Mouse (Mus musculus): Measurements from ENCODE around the gene Slc6a2. TPM values are rescaled to one million over a fixed set of nuclear protein-coding genes. Genes with fewer than 3 reads are reported as not detected.

Gene Slc6a2
- polyA plus RNA-seq, 1 experiment from 2014 or later = not detected

- H3K4me1 ChIP-seq (replicated peaks; ENCODE audit: control insufficient read depth, insufficient read depth, low read length) = no peaks in the 10 kb centered on the region
- no peak overlapping the region for H3K27ac ChIP-seq (ENCODE audit: low read depth, low read length)
- H3K9me3 ChIP-seq (ENCODE audit: control insufficient read depth) = no peaks in the 10 kb centered on the region
- no peaks in the 10 kb centered on the region for H3K27me3 ChIP-seq (replicated peaks; ENCODE audit: control insufficient read depth, insufficient read depth, low read length)
- no peak for TF ChIP-seq CTCF (IDR thresholded peaks at IDR 0.05; ENCODE audit: low read depth)
- no peaks in the 10 kb centered on the region for H3K36me3 ChIP-seq (ENCODE audit: control insufficient read depth, insufficient read depth)
- no peak overlapping the region for H3K4me2 ChIP-seq (replicated peaks; ENCODE audit: low read depth)
- no peak overlapping the region for H3K4me3 ChIP-seq (ENCODE audit: low read depth, low read length)
- no peak overlapping the region for H3K9ac ChIP-seq (ENCODE audit: low read depth, low read length)
- no peak for ATAC-seq
- WGBS = 84% methylated on average over 4 of the region's 4 CpGs
Measured at GRCm38 (mm10) chr8:92949071-92949470, 10.8 kb upstream of the Slc6a2 start.

GRCm38 (mm10) chr8:92950639-92951371 is 9.1 kb upstream of the Slc6a2 start:
- Histone ChIP-seq H3K36me3 (ENCODE audit: control insufficient read depth, insufficient read depth) (no peaks in the 10 kb centered on the region), H3K9me3 (ENCODE audit: control insufficient read depth) (no peaks in the 10 kb centered on the region), H3K9ac (ENCODE audit: low read depth, low read length) (no peak overlapping the region), H3K4me3 (ENCODE audit: low read depth, low read length) (no peak overlapping the region), H3K4me2 (replicated peaks; ENCODE audit: low read depth) (no peak overlapping the region), H3K4me1 (replicated peaks; ENCODE audit: control insufficient read depth, insufficient read depth, low read length) (no peaks in the 10 kb centered on the region), H3K27ac (ENCODE audit: low read depth, low read length) (no peak overlapping the region), H3K27me3 (replicated peaks; ENCODE audit: control insufficient read depth, insufficient read depth, low read length) (no peaks in the 10 kb centered on the region)
- ATAC-seq = no peak
- 47% methylated on average over 12 of the region's 12 CpGs for WGBS
- no peak for TF ChIP-seq CTCF (IDR thresholded peaks at IDR 0.05; ENCODE audit: low read depth)

- no peak overlapping the region for H3K9ac ChIP-seq (ENCODE audit: low read depth, low read length)
- WGBS = 78% methylated on average over 5 of the region's 5 CpGs
- H3K36me3 ChIP-seq (ENCODE audit: control insufficient read depth, insufficient read depth) = no peaks in the 10 kb centered on the region
- no peaks in the 10 kb centered on the region; the same call in 1 of the 2 replicates for H3K27me3 ChIP-seq (replicated peaks; ENCODE audit: control insufficient read depth, insufficient read depth, low read length)
- no peaks in the 10 kb centered on the region for H3K4me1 ChIP-seq (replicated peaks; ENCODE audit: control insufficient read depth, insufficient read depth, low read length)
- H3K9me3 ChIP-seq (ENCODE audit: control insufficient read depth) = no peaks in the 10 kb centered on the region
- no peak for TF ChIP-seq CTCF (IDR thresholded peaks at IDR 0.05; ENCODE audit: low read depth)
- H3K4me3 ChIP-seq (ENCODE audit: low read depth, low read length) = no peak overlapping the region
- H3K27ac ChIP-seq (ENCODE audit: low read depth, low read length) = no peak overlapping the region
- H3K4me2 ChIP-seq (replicated peaks; ENCODE audit: low read depth) = no peak overlapping the region
- no peak for ATAC-seq
Measured at GRCm38 (mm10) chr8:92954044-92954443, 5.8 kb upstream of the Slc6a2 start.

GRCm38 (mm10) chr8:92960451-92960911 is 602 bp downstream of the Slc6a2 start:
- 0 out of 2 replicates have a peak, but pooled peaks have one; percentile 2 for TF ChIP-seq CTCF (IDR thresholded peaks at IDR 0.05; ENCODE audit: low read depth)
- Histone ChIP-seq H3K4me2 (replicated peaks; ENCODE audit: low read depth) (peak overlapping the region; percentile 50), H3K27me3 (replicated peaks; ENCODE audit: control insufficient read depth, insufficient read depth, low read length) (peaks cover 37% of the 10 kb centered on the region), H3K27ac (ENCODE audit: low read depth, low read length) (no peak overlapping the region), H3K4me3 (ENCODE audit: low read depth, low read length) (peak overlapping the region; percentile 22), H3K9ac (ENCODE audit: low read depth, low read length) (no peak overlapping the region), H3K4me1 (replicated peaks; ENCODE audit: control insufficient read depth, insufficient read depth, low read length) (no peaks in the 10 kb centered on the region), H3K9me3 (ENCODE audit: control insufficient read depth) (no peaks in the 10 kb centered on the region), H3K36me3 (ENCODE audit: control insufficient read depth, insufficient read depth) (no peaks in the 10 kb centered on the region)
- no peak for ATAC-seq
- WGBS = under 1% methylated on average over 42 of the region's 42 CpGs

GRCm38 (mm10) chr8:92961088-92961487 is 1.2 kb downstream of the Slc6a2 start:
- Histone ChIP-seq H3K4me2 (replicated peaks; ENCODE audit: low read depth) (no peak overlapping the region), H3K27me3 (replicated peaks; ENCODE audit: control insufficient read depth, insufficient read depth, low read length) (peaks cover 37% of the 10 kb centered on the region), H3K27ac (ENCODE audit: low read depth, low read length) (no peak overlapping the region), H3K36me3 (ENCODE audit: control insufficient read depth, insufficient read depth) (no peaks in the 10 kb centered on the region), H3K4me3 (ENCODE audit: low read depth, low read length) (no peak overlapping the region), H3K9ac (ENCODE audit: low read depth, low read length) (no peak overlapping the region), H3K4me1 (replicated peaks; ENCODE audit: control insufficient read depth, insufficient read depth, low read length) (no peaks in the 10 kb centered on the region), H3K9me3 (ENCODE audit: control insufficient read depth) (no peaks in the 10 kb centered on the region)
- no peak for ATAC-seq
- WGBS = 1% methylated on average over 25 of the region's 25 CpGs
- no peak for TF ChIP-seq CTCF (IDR thresholded peaks at IDR 0.05; ENCODE audit: low read depth)

- H3K9ac ChIP-seq (ENCODE audit: low read depth, low read length) = no peak overlapping the region
- H3K4me2 ChIP-seq (replicated peaks; ENCODE audit: low read depth) = no peak overlapping the region
- TF ChIP-seq CTCF (IDR thresholded peaks at IDR 0.05; ENCODE audit: low read depth) = no peak
- H3K9me3 ChIP-seq (ENCODE audit: control insufficient read depth) = no peaks in the 10 kb centered on the region
- H3K36me3 ChIP-seq (ENCODE audit: control insufficient read depth, insufficient read depth) = no peaks in the 10 kb centered on the region
- no peak for ATAC-seq
- WGBS = 55% methylated on average over 2 of the region's 2 CpGs
- H3K27me3 ChIP-seq (replicated peaks; ENCODE audit: control insufficient read depth, insufficient read depth, low read length) = peaks cover 32% of the 10 kb centered on the region
- H3K27ac ChIP-seq (ENCODE audit: low read depth, low read length) = no peak overlapping the region
- no peaks in the 10 kb centered on the region for H3K4me1 ChIP-seq (replicated peaks; ENCODE audit: control insufficient read depth, insufficient read depth, low read length)
- H3K4me3 ChIP-seq (ENCODE audit: low read depth, low read length) = no peak overlapping the region
Measured at GRCm38 (mm10) chr8:92964556-92964955, 4.7 kb downstream of the Slc6a2 start.

Measured in intestine, postnatal 0 days (tissue).